Mouse (Mus musculus): ENCODE data around the gene Il6ra. TPM values are rescaled to one million over a fixed set of nuclear protein-coding genes. Genes with fewer than 3 reads are reported as not detected.
"Not testable (repeated sequence)": the region's sequence is repeated elsewhere in the genome, so short reads cannot be mapped to it uniquely, and the experiment has no call there.

Il6ra gene
- total RNA-seq, 2 experiments from 2014 or later: 4.2 to 5.6 TPM

DNA sequence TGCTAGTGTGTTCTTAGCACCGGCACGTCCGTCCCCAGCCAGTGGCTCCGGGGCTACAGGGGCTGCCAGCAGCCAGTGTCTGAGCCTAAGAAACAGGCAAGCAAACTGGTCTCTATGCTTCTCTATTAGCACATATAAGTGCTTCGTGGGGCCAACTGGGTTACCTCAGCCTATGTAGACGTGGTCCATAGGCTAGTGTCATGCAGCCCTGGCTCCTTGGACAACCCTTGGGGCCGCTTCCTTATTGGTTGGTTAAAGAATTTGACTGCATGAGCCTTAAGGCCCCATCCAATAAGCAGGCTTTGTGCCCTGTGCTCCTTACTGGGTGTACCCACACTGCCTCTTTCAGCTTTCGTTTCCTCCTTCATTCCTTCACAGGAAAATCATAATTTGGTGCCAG lies 37.2 kb downstream of the Il6ra start:
- no peak for DNase-seq

DNA sequence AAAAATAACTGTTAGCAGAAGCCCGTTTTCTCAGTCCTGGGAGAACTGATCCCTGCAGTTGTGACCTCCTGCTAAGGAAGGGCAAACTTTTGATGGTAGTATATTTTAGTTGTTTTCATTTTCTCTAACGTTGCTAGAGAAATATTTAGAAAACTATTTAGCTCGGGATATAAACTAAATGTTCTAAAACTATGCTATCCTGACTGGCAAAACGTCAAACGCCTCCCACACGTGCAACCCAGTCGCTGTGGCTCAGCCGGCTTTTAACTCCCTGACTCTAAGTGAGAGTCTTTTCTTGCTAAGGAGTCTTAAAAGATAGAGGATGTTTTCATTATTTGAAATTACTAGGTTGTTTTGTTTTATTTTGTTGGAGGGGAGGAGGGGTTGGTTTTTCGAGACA lies 38.0 kb downstream of the Il6ra start:
- no peak for DNase-seq

DNA sequence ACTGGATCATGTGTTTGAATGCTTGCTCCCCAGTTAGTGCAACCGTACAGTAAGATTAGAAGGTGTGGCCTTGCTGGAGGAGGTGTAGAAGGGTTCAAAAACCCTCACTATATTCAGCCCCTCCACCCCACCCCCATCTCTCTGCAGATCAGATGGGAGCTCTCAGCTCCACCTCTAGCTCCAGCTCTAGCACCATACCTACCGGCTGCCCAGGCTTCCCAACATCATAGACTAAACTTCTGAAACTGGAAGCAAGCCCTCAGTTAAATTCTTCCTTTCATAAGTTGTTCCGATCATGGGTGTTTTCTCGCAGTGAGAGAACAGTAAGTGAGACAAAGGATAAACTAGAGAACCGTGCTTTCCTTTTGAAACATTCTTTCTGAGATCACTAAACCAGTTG lies 38.9 kb downstream of the Il6ra start:
- no peak for DNase-seq

DNA sequence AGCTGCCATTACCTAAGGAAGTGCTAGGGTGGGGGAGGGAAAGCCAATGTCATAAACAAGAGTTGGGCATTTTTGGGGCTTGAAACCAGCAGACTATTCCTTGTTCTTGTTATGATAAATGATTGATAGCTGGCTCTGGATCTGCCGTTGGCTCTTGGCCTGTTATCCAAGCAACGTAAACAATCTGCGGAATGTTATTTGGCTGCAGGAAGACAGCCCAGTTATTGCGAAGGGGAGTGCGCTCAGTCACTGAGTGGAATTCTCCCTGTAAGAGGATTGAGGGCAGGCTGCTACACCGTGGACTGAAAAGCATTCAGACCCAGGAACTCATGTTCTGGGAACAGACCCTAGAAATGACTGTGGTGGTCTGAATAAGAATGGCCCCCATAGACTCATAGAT lies 40.3 kb downstream of the Il6ra start:
- no peak for DNase-seq

DNA sequence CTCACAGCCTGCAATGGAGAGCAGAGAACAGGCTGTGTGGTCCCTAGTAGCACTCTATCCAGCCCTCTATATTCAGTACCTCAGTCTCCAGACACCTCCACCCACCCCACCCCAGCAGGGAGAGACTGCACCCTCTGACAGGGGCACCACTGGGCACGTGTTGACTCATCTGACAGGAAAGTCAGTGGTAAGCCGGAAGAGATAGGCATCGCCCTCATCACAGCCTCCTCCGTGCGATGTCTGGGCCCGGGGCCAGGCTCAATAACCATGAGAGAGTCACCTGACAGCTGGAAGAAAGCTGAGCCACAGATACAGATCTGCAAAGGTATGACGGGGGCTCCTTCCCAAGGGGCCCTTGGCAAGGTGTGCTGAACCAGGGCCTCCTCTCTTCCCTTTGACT lies 40.8 kb downstream of the Il6ra start:
- peak in 1 of 2 experiments; percentile 42 for DNase-seq

DNA sequence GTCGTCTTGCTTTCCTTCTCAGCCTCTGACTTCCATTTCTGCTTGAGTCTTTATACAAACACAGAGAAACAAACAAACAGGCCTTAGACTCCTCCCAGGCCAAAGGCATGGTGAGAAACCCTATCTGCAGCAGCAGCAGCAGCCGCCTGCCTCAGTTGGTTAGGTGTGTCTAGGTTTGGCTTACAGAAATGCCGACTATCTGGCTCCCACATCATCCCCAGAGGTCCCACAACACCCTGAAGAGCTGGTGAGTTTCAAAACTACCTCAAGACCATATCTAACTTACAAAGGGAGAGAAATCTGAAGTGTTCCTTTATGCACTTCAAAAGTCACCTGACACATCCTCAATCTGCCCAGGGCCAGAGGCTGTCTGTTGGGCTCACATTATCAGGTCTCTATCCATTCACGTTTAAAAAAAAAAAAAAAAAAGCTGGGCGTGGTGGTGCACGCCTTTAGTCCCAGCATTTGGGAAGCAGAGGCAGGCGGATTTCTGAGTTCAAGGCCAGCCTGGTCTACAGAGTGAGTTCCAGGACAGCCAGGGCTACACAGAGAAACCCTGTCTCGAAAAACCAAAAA lies 41.6 kb downstream of the Il6ra start:
- DNase-seq: no peak

DNA sequence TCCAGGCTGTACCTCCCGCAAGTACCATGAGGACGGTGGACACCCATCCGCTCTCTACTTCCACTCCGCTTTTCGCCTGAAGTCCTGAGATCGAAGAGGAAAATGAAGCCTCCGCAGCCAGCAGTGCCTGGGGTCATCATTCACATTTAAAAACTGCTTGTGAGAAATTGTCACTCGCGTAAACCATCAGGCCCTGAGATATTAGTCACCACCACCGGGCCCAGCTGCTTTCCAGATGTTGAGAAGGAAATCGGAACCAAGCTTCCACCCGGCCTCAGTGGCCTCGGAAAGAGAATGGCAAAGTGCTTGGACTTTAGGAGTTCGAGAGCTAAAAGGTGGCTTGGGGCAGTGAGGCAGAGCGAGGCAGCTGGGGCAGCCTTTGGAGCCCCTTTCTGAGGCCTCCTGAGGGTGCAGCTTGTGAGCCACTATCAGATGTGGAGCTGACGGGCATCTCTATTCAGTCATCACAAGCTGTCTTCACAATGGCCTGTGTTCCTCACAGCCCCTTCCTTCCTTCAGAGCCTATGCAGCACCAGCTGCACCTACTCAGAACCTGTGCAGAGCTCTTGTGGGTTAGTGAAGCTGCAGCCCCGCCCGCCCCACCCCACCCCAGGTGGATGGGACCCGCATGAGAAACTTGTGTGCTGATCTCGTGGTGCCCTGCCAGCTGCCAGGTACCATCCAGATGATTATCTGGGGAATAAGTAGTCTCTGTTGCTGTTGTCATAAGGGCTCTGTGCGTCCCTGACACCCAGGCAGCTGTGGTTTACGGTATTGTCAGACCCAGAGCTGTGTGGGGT lies 42.3 kb downstream of the Il6ra start:
- peak; percentile 45 to 51 for DNase-seq

DNA sequence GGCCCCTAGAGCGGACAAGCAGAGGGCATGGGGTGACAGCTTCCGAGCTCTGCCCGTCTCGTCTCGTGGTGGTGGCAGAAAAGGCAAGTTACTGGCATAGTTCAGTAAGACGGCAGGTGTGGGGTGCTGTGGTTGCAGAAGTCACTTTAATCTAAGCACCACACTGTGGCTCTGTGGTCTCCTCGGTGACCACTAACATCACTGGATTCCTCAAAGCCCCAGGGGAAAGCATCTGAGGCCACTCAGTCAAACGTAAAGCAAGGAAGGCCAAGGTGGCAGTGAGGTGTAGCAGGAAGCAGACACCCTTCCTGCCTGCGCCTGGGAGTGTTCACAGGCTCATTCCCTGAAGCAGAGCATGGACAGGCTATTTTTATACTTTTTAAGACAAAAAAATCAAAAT lies 43.4 kb downstream of the Il6ra start:
- DNase-seq: peak in 1 of 2 experiments; percentile 67

DNA sequence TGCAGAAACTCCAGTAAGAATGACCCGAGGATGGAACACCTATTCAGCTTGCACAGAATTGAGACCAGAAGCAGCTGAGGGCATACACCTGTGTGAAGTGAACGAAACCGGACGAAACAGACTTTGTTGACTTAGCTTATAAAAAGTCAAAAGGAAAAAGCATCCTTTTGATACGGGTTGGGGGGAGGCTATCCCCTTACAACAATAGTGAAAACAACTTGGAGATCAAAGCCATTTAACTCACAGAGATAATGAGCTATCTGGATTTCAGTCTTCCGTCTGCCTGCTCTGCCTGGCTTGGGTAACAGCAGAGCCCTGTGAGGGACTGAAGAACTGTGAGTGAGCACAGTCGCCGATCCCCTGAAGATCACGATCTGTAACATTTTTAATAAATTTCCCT lies 44.0 kb downstream of the Il6ra start:
- DNase-seq: no peak

DNA sequence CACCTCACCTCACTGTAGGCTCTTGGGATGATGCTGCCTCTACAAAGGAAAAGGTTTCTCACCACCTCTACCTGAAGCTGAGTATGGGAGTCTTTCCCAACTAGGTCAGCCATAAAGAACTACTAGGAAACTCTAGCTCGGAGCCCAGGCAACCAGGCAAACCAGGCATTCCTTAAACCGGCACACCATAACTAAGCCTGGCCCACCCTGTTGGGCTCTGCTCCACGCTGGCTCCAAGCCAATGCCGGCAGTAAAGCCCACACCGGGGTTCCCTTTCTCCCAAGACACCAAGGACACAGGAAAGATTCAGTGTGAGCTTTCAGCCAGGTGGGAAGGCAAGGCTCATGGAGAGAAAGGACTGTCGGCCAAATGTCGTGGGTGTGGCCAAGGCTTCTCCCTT lies 44.6 kb downstream of the Il6ra start:
- DNase-seq: peak in 1 of 2 experiments; percentile 36

DNA sequence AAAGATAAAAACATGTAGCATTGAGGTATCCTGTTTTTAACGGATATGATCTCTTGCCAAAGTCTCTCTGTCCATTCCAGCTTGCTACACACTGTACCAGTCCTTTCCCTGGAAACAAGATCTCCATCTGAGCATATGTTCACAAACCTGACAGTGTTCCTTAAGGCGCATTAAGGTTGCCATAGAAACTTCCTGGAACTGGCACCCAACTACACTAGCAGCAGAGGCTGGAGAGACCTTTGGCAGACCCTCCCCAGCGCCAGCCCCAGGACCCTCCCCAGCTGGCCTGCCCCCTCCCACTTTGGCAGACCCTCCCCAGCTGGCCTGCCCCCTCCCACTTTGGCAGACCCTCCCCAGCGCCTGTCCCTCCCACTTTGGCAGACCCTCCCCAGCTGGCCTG lies 45.3 kb downstream of the Il6ra start:
- no peak for DNase-seq

DNA sequence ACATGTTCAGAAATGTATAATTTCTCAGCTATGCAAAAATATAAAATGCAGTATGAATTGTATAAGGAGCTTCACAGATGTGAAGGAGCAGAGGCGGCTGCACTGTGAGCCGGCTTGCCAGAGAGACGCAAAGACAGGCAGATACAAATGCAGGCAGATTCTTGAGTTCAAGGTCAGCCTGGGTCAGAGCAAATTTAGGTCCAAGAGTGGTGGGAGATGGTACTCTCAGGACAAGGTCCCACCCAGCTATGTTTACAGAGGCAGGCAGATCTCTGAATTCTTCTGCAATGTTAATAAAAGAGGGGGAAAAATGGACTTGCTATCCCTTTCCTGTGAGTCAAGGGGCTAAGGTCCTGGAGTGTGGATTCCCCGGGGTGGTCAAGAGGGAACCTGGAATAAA lies 47.2 kb downstream of the Il6ra start:
- no peak for DNase-seq

DNA sequence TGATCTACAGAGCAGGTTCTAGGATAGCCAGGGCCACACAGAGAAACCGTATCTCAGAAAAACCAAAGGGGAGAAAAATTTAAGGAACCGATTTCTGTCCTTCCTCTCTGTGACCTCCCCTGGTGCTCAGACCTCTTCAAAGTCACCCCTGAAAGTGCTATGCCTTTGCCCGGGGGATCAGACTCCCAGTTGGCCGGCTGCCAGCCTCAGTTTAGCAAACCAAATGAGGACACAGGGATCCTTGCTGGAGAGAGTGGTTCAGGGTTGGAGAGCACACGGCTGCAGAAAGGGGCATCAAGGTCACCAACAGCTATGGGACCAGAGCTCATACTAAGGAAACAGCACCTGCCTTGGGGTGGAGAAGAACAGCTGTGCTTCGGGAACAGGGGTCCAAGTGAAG lies 48.0 kb downstream of the Il6ra start:
- no peak for DNase-seq

DNA sequence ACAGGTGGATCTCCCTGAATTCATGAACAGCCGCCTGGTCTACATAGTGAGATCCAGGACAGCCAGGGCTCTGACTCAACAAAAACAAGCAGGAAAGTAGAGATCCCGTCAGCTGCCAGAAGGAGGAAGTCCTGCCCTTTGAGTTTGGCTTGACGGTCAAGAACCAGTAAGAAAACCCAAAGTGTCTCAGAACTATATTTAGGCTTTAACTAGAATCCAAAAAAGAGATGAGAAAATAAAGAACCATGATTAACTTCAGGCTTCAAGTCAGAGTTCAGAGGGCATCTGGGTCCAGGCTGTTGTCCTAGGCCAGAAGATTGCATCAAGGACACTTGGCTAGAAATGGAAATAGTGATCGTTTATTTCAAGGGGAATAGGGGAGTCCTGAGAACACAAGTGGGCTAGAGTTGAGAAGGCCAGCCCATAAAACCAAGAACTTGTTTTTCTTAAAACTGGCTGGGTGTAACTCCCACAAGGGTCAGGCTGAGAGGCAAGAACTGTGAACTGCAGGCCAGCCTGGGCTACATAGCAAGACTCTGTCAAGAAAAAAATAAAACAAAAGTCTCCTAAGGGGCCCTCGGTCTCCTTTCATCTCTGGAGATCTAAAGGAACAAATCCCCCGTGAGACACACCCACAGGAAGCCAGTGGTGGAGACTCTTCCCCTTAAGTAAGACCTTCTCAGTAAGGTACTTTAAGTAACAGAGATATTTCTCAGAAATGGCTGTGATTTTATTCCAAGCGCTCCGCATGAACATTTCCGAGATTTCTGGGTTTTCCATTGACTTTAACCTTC lies 49.1 kb downstream of the Il6ra start:
- DNase-seq: peak; percentile 66 to 82

DNA sequence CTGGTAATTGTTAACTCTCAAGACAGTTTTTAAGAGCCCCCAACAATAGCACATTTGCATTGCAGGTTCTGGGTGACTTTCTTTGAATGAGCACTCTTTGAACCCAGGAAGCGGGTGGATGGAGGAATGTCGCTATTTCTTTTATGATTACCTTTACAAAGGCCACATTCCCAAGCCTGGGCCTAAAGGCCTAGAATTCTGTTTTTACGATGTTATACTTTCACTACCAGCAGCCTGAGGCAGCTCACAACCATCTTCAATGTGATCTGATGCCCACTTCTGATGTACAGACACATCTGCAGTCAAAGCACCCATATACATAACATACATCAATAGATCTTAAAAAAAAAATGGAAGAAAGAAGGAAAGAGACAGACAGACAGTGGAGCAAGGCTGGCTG lies 49.7 kb downstream of the Il6ra start:
- DNase-seq: not testable (repeated sequence)

DNA sequence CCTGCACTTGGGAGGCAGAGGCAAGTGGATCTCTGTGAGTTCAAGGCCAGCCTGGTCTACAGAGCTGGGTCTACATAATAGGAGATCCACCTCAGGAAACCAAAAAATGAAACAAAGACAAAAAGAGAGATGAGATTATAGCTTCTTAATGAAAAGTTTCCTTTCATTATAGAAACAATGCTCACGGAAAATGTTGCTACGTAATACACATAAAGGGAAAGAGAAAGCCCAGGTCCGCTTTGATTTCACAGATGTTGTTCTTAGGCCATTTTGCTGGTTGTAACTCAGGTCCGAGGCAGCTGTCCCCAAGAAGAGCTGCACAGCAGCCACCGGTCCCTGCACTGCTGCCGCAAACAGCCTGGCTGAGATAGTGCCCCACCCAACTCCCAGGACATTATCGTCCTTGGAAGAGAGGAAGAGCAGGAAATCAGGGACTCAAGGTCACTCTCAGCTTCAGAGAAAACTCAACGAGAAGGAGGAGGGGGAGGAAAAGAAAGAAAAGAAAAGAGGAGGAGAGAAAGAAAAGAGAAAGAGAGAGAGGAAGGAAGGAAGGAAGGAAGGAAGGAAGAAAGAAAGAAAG lies 50.7 kb downstream of the Il6ra start:
- DNase-seq: no peak

DNA sequence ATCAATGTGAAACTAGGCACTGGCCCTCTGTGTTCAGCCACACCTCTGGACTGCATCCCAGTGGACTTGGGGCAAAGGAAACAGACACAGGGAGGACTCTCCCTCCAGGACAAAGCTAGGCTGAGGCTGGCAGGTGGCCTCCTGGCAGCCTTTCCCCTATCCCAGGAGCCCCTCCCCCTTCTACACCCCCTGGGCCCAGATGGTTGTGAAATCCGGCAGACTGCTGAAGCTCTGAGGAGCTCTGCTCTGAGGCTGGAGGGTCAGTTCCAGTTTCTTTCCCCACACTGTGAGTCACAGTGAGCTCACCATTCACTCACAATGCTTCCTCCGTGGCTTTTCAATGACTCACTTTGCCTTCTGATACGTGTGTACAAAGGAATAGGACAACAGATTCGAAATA lies 51.9 kb downstream of the Il6ra start:
- DNase-seq: peak; percentile 84 to 92

DNA sequence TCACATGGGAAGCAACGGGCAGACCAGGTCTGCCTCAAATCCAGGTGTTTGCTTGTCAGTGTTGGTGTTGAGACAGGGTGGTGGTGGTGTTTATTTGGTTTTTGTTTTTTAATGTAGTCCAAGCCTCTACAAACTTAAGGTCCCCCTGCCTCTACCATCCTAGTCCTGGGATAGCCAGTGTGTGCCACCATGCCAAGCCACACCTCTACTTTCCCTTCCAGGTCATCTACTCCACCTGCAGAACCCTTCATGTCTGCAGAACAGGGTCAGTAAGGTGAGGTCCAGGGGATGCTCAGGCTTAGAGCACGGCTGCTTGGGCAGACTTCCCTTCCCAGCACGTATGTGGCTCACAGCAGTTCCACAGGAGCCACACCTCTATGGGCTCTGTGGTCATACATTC lies 52.7 kb downstream of the Il6ra start:
- DNase-seq: no peak

DNA sequence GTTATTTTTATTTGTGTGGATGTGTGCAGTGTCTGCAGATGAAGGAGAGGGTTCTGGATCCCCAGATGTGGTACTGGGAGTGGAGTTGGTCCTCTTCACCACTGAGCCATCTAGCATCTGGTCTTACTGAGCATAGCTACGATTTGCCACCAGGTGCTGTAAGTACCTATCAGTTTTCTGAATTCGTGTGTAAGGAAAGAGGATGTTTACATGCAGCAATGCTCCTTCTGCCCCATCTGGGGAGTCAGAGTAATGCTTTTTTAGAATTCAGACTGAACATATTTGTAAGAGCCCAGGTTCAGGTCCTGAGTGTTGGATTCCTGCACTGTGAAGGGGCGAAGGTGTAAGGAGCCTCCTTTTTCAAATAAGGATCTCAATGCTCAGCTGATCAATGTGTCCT lies 53.1 kb downstream of the Il6ra start:
- DNase-seq: no peak

DNA sequence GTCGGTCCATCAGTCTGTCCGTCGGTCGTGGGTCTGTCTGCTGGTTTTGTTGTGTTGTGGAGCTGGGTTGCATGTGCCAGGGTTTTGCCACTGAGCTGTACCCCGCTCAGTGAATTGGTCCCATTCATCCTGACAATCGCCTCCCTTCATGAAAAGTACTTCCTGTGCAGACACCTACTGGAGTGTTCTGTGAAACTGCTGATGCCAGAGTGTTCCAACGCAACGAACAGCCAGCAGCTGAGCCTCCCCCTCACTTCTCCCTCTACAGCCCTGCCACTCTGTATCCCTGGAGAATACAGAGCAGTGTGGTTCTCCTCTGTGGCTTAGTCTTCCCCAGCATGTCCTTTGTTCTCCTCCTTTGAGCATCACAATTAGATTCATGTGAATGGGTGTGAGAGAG lies 54.1 kb downstream of the Il6ra start:
- DNase-seq: no peak

DNA sequence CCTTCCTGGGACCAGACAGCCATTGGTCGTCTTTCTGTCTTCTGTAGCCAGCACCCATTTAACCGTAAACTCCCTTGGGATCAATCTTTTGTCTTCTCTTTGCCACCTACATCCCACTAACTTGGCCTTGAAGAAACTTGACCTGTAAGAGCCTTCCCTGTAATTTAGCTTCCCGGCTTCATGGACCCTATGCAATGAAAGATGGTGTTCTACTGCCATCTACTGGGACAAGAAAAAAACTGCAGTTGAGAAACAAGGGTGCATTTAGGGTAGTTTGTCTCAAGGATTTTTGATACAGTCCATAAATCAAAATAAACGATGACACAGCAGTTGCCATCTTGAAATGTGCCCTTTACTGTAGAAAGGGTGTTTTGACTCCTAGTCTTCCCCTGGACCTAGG lies 54.9 kb downstream of the Il6ra start:
- peak in 1 of 2 experiments; percentile 70 for DNase-seq

DNA sequence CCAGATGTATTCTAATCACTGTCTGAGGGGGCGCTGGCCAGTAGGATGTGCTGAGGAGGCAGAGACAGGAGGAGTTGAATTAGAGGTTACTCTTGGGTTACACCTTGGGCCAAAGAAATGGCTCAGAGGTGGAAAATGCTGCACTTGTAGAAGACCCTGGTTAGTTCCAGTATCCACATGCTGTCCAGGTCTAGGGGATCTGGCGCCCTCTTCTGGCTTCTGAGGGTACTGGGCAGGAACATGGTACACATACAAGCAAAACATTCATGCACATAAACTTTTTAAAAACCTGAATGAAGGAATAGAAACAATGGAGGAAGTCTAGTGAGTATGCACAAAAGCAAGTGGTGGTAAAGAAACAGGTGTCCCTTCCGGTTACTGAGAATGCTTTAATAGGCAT lies 55.6 kb downstream of the Il6ra start:
- no peak for DNase-seq

DNA sequence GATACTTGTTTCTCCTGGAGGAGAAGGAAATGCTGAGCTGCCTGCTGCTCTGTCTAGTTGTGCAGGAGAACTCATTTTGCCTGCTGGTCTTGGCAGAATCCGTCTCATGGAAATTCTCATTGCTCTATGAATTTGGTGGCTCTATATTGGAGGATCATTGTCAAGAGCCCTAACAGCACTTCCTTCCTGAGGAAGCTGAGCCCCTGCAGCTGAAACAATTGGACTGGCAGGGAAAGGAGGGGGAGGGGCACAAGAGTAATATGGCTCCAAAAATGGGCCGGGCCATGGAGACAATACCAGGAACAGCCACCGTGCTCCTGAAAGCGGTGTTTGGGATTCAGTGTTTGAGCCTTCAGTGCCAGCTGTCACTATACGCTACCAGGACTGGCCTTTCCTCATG lies 59.2 kb downstream of the Il6ra start:
- DNase-seq: peak; percentile 71 to 87

All from heart, adult 18-20 months (tissue).